Mouse (Mus musculus) heart, embryonic 10.5 days (tissue): ENCODE data around the gene Plxnd1. TPM values are rescaled to one million over a fixed set of nuclear protein-coding genes. Genes with fewer than 3 reads are reported as not detected.

Source experiments
- DNase-seq: peaks from one replicate; pipeline ENCODE4 v3.0.0-alpha.2; 2017; ENCODE audit warnings: low spot score
- H3K27ac ChIP-seq: fragments of 300-500 bp; sonication (generic); 2 replicates; pipeline ENCODE4 v1.5.1; 2016; ENCODE audit warnings: mild to moderate bottlenecking
- H3K27me3 ChIP-seq: fragments of 300-500 bp; sonication (generic); 2 replicates; pipeline ENCODE4 v1.6.1; 2016; ENCODE audit warnings: mild to moderate bottlenecking; ENCODE audit not compliant: poor library complexity, insufficient read depth, severe bottlenecking
- H3K36me3 ChIP-seq: fragments of 300-500 bp; sonication (generic); 2 replicates; pipeline ENCODE4 v1.6.1; 2016; ENCODE audit warnings: mild to moderate bottlenecking, moderate library complexity
- H3K4me1 ChIP-seq: fragments of 300-500 bp; sonication (generic); 2 replicates; pipeline ENCODE4 v1.6.1; 2016; ENCODE audit warnings: mild to moderate bottlenecking
- H3K4me3 ChIP-seq: fragments of 300-500 bp; sonication (generic); 2 replicates; pipeline ENCODE4 v1.5.1; 2016; ENCODE audit warnings: mild to moderate bottlenecking, moderate library complexity
- H3K9me3 ChIP-seq: fragments of 300-500 bp; sonication (generic); 2 replicates; pipeline ENCODE4 v1.6.1; 2016; ENCODE audit warnings: mild to moderate bottlenecking, moderate library complexity
- whole genome bisulfite sequencing: fragments of 180-500 bp; shearing (Covaris S2); methylation state at CpG from one replicate; pipeline ENCODE4 v1.1.7; 2016; 5-methylcytosine and 5-hydroxymethylcytosine counted together
- polyA plus RNA-seq: library from polyadenylated mRNA; unstranded; fragments of >200 nt; fragmentation: Nextera tagmentation; extraction: Ambion mirVana; gene quantifications from 2 replicates; pipeline ENCODE4 v1.2.1, GENCODE M21; 2016

Plxnd1 gene
- polyA plus RNA-seq = 42.9 and 61.7 TPM in 2 replicates

DNA sequence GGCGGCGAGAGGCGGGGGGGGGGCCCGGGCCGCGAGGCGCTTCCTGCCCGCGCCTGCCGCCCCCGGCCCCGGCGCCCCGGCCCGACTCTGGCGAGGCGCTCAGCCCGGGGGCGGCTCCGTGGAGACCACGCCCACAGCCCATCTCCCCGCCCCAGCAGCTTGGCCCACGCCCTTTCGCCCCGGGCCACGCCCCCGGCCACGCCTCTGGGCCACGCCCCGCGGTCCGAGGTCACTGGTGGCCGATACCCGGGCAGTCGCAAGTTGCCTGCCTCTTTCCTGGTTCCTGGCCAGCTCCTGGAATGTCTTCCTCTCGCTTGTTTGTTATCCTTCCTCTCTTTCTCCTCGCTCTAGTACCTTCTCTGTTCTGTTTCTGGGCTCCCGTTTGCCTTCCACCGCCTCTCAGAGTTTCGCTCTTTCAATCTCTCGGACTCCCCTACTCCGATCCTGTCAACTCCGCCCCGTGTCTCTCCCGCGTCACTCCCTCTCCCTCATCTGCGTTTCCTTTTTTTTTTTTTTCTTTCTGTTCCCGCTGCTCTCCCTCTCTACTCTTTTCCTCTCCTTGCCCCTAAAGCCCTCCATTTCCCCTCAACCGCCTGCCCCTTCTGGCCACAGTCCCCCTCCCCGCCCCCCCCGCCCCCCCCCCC is at the start of gene Plxnd1:
Gene Plxnd1, minus strand, starts transcription at position 129 of the 644 bp plus-strand sequence.
- H3K27ac ChIP-seq = peak within 1 kb of the TSS; percentile 82
- peak within 1 kb of the TSS; percentile 63 for H3K4me3 ChIP-seq
- peaks cover 85% of the 10 kb centered on the region for H3K4me1 ChIP-seq
- no peaks in the 10 kb centered on the region for H3K9me3 ChIP-seq
- H3K27me3 ChIP-seq = peaks cover 48% of the 10 kb centered on the region
- WGBS = 2% methylated on average over 46 of the region's 51 CpGs
- H3K36me3 ChIP-seq = peaks cover 10% of the 10 kb centered on the region; the same call in 1 of the 2 replicates
- DNase-seq = peak; percentile 95

DNA sequence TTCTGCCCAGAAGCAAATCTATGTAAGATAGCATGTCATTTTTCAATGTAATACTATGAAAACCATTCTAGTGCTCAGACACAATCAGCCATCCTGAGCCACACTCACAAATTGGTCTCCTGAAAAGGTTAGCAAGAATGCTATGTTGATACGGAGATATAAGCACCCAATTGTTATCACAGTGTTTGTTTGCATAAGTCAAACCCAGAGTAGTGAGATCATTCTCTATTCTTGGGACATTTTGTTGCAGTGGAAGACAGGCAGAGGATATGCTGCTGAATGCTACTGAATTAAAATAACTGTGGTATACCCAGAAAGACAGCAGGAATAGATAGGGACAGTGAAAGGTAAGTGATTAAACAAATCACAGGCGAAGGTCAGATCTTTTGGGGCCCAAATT is 49.2 kb upstream of the Plxnd1 start:
- DNase-seq = no peak
- peaks cover 15% of the 10 kb centered on the region; the same call in 1 of the 2 replicates for H3K4me1 ChIP-seq
- H3K27ac ChIP-seq = no peak overlapping the region
- no peak overlapping the region for H3K4me3 ChIP-seq
- peaks cover 9% of the 10 kb centered on the region for H3K36me3 ChIP-seq
- H3K27me3 ChIP-seq = no peaks in the 10 kb centered on the region
- H3K9me3 ChIP-seq = peaks cover 3% of the 10 kb centered on the region
- 49% methylated on average over 2 of the region's 2 CpGs for WGBS

DNA sequence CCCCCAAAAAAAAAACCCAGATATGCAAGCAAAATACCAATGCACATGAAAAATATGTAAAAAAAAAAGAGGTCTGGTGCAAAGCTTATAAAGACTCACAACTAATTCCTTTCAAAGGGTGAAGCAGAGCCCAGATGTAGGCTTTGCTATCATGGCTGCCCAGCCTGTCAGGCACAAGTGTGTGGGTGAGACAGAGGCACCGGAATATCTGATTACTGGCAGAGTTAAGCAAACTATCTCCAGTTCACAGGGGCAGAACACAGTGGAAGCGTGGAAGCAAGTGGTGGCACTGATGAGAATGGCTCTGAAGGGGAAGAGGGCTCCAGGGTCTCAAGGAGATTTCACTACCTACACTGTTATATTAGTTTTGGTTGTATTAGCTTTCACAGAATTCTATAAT is 43.4 kb upstream of the Plxnd1 start:
- 52% methylated on average over 2 of the region's 2 CpGs for WGBS
- no peak for DNase-seq
- Histone ChIP-seq H3K36me3 (peaks cover 6% of the 10 kb centered on the region), H3K27ac (no peak overlapping the region), H3K27me3 (no peaks in the 10 kb centered on the region), H3K4me3 (no peak overlapping the region), H3K4me1 (peaks cover 4% of the 10 kb centered on the region; the same call in 1 of the 2 replicates), H3K9me3 (peaks cover 3% of the 10 kb centered on the region)

DNA sequence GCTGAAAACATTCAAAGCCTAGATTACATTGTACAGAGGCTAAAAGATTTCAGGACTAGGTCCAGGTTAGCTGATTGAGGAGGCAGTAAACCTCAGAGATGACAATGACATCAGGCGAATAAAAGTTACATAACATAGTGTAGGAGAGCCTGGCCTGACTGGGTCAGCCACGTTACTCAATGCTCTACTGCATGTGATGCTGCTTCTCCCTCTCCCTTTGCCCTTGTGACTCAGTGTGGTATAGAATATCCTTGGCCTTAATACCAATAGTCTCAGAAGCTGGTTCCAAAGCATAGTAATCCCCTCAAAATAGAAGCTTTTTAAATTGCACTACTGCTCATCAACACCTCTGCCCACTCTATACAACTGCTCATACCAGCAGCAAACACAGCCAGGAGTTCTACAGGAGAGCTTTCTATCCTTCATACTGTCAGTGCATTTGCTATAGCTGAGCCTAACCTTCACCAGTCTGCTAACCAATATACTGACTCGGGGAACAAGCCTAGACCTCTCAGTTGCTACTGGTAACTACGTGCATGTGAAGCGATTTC is 42.6 kb upstream of the Plxnd1 start:
- WGBS = 85% methylated on average over 5 of the region's 5 CpGs
- no peak for DNase-seq
- Histone ChIP-seq H3K9me3 (no peaks in the 10 kb centered on the region), H3K27me3 (no peaks in the 10 kb centered on the region), H3K4me1 (peaks cover 4% of the 10 kb centered on the region; the same call in 1 of the 2 replicates), H3K27ac (no peak overlapping the region), H3K36me3 (no peaks in the 10 kb centered on the region), H3K4me3 (no peak overlapping the region)

DNA sequence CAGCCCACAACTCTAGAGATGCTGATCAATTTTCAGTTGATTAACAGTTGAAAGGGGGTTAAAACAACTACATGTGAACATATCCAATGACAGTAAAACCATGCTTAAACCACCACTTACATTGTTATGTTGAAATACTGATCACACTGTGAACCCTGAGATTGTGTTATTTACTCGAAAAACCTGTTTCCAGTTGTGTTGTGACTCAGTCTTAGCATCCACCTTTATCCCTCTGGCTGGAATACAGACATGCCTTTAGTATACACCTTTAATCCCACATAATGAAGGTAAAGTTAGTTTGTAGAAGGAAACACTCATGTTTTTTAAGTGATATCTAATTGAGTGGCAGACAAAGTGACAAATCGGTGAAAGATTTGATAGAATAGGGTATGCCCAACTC is 41.8 kb upstream of the Plxnd1 start:
- Histone ChIP-seq H3K4me3 (no peak overlapping the region), H3K36me3 (no peaks in the 10 kb centered on the region), H3K9me3 (no peaks in the 10 kb centered on the region), H3K27ac (no peak overlapping the region), H3K4me1 (peaks cover 4% of the 10 kb centered on the region; the same call in 1 of the 2 replicates), H3K27me3 (no peaks in the 10 kb centered on the region)
- no peak for DNase-seq
- 89% methylated on average over 2 of the region's 2 CpGs for WGBS

DNA sequence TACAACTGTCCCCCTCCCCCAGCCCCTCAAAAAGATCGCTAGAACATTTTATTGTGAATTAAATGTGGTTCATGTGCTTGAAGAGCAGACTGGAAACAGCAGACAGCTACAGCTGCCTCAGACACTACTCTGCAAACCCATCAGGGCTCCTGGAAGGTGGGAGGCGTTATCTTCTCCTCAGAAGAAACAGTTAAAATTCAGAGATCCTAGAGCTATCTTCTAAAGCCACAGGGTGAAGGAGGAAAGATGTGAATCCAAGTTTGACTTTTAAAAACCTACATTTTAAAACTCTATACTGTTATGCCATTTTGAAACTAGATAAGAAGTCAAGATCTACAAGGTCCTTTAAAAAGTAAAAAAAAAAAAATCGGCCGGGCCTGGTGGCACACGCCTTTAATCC is 36.2 kb upstream of the Plxnd1 start:
- H3K9me3 ChIP-seq = no peaks in the 10 kb centered on the region
- H3K27ac ChIP-seq = no peak overlapping the region
- H3K4me1 ChIP-seq = no peaks in the 10 kb centered on the region
- H3K36me3 ChIP-seq = peaks cover 15% of the 10 kb centered on the region; the same call in 1 of the 2 replicates
- no peak for DNase-seq
- no peak overlapping the region for H3K4me3 ChIP-seq
- H3K27me3 ChIP-seq = no peaks in the 10 kb centered on the region
- WGBS = 88% methylated on average over 5 of the region's 5 CpGs

DNA sequence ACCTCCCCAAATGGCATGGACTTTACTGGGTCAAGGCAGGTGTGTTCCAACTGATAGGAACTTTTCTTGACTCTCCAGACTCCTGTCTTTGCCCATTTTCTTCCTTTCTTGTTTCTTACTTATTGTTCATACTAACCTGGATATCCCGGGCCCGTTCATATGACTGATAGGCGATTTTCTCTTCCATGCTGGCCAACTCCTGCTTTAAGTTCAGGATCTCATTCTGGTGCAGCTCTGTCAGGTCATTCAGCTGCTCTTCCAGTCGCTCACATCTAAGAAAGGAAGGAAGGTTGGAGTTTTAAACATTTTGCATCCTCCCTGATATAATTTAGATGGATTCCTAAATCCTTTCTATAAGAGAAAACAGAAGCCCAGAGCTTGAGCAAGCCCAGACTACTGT is 29.9 kb upstream of the Plxnd1 start:
- H3K27me3 ChIP-seq = no peaks in the 10 kb centered on the region
- H3K4me3 ChIP-seq = no peak overlapping the region
- 87% methylated on average over 4 of the region's 4 CpGs for WGBS
- peaks cover 52% of the 10 kb centered on the region for H3K36me3 ChIP-seq
- H3K9me3 ChIP-seq = peaks cover 8% of the 10 kb centered on the region
- no peak overlapping the region for H3K27ac ChIP-seq
- H3K4me1 ChIP-seq = no peaks in the 10 kb centered on the region
- no peak for DNase-seq

DNA sequence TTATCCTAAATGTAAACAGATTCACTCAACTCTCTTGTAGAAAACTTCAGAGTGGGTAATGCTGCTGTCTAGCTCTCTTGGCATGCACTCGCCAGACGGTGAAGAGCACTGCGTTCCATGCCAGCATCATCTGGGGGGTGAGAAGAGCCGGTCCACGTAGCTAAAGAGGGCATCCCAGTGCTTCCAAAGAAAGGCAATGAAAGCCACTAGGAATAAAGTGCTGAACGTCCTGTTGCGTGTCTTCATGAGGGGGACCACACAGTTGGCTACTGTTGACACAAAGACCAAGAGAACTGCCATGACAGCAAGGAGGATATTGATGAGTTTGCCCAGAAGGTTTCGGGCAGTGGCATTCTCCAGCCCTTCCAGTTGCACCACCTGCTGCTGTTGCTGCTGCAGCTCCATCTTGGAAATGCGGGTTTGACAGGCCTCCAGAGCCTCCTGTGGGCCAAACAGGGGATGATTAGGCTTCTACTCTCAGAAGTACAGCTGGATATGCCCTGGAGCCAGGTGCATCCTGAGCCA is 27.2 kb upstream of the Plxnd1 start:
- no peak for DNase-seq
- peaks cover 37% of the 10 kb centered on the region for H3K36me3 ChIP-seq
- peaks cover 8% of the 10 kb centered on the region for H3K9me3 ChIP-seq
- H3K4me3 ChIP-seq = no peak overlapping the region
- no peaks in the 10 kb centered on the region for H3K27me3 ChIP-seq
- H3K27ac ChIP-seq = no peak overlapping the region
- WGBS = 82% methylated on average over 9 of the region's 9 CpGs
- H3K4me1 ChIP-seq = no peaks in the 10 kb centered on the region

DNA sequence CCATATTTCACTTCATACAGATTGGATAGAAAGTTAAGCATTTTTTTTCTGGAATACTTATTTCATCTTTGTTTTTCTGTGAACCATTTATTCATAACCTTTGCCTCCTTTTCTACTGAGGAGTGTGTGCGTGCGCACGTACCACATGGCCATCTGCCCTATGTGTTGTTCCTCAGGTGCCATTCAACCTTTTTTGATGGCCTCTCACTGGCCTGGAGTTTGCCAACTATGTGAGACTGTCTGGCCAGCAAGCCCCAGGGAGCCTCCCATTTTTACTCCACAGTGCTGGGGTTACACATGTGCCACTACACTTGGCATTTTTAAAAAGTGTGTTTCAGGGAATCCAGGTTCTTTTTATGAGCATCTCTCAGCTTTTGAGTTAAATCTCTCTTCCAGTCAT is 21.1 kb upstream of the Plxnd1 start:
- 90% methylated on average over 3 of the region's 3 CpGs for WGBS
- H3K9me3 ChIP-seq = no peaks in the 10 kb centered on the region
- H3K27ac ChIP-seq = no peak overlapping the region
- H3K27me3 ChIP-seq = no peaks in the 10 kb centered on the region
- no peaks in the 10 kb centered on the region for H3K4me1 ChIP-seq
- no peak overlapping the region for H3K4me3 ChIP-seq
- peaks cover 11% of the 10 kb centered on the region; the same call in 1 of the 2 replicates for H3K36me3 ChIP-seq
- no peak for DNase-seq

DNA sequence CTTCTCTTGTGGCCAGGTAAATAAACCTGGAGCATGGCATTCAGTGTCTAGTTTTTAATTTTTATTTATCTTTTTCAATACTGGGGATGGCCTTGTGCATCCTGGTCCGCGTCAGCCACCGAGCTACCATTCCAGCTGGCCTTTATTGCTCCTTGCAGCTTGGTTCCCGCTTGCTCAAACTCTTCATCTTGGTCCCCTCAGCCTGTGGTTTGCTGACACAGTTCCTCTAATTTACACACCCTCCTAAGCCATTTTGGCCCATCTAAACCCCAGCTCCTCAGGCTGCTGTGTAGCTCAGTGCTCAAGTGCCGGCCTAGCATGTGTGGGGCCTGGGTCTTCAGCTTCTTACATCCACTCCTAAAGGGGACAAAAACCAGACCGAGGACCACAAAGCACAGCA is 19.3 kb upstream of the Plxnd1 start:
- Histone ChIP-seq H3K4me3 (no peak overlapping the region), H3K36me3 (no peaks in the 10 kb centered on the region), H3K4me1 (0 out of 2 replicates have a peak, but pooled peaks cover 2% of the 10 kb centered on the region), H3K9me3 (no peaks in the 10 kb centered on the region), H3K27me3 (no peaks in the 10 kb centered on the region), H3K27ac (no peak overlapping the region)
- no peak for DNase-seq
- WGBS = 82% methylated on average over 6 of the region's 6 CpGs

DNA sequence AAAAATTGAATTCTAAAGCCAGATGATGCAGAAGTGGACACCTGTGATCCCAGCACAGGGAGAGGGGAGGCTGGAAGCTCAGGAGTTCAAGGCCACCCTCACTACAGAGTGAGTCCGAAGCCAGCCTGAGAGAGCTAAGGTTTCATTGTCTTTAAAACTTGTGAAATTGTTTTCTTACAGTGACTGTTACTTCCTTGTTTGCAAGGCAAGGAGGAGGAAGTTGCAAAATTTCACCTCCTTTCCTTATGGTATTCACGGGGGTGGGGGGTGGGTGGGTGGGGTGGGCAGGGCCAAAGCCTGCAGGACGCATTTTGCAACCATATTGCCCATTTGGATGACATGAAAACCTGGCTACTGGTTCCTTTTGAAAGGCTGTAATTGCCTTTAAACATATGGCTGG is 18.9 kb upstream of the Plxnd1 start:
- no peak for DNase-seq
- Histone ChIP-seq H3K27me3 (no peaks in the 10 kb centered on the region), H3K27ac (no peak overlapping the region), H3K4me3 (no peak overlapping the region), H3K9me3 (no peaks in the 10 kb centered on the region), H3K4me1 (0 out of 2 replicates have a peak, but pooled peaks cover 2% of the 10 kb centered on the region), H3K36me3 (no peaks in the 10 kb centered on the region)
- 60% methylated on average over 3 of the region's 3 CpGs for WGBS

DNA sequence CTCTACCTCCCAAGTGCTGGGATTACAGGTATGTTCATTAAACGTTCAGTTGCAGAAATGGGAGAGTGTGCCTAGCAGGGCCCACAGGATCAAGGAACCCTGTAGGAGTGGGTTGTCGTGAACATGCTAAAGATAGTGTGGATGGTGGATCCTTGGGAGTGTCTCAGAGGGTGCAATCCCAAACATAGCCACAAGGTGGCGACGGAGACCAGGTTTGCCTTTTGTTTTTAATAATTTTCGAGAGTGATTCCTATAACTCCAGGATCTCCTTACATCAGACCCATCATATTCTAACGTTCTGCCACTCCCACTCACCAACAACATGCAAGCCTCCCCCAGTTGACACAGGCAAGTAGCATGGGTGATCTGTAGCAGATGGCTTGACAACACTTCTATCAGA is 15.7 kb upstream of the Plxnd1 start:
- peaks cover 29% of the 10 kb centered on the region for H3K4me1 ChIP-seq
- no peaks in the 10 kb centered on the region for H3K36me3 ChIP-seq
- DNase-seq = no peak
- H3K9me3 ChIP-seq = no peaks in the 10 kb centered on the region
- no peak overlapping the region for H3K4me3 ChIP-seq
- 5% methylated on average over 6 of the region's 6 CpGs for WGBS
- H3K27ac ChIP-seq = no peak overlapping the region
- H3K27me3 ChIP-seq = no peaks in the 10 kb centered on the region

DNA sequence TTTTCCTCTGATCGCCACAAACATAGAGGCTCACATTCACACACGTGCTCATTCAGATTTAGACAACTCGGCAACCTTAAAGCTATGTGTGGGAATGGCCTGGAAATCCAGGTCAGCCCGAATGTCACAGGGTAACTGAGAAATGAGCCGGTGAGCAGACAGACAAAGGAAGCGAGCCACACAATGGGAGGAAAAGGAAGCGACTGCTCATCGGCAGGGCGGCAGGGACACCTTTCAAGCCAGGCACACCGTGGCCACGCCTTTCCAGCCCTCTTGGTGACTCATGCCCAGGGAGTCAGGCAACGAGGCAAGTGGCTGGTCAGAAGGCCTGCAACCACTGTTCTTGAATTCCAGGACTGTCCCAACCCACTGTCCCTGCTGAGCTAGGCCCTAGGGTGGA is 14.6 kb upstream of the Plxnd1 start:
- 55% methylated on average over 12 of the region's 12 CpGs for WGBS
- DNase-seq = no peak
- H3K27ac ChIP-seq = no peak overlapping the region; the same call in 1 of the 2 replicates

More for the DNA sequence above, 14.6 kb upstream of the Plxnd1 start:
- no peaks in the 10 kb centered on the region for H3K9me3 ChIP-seq
- H3K36me3 ChIP-seq = no peaks in the 10 kb centered on the region
- no peak overlapping the region for H3K4me3 ChIP-seq
- peaks cover 40% of the 10 kb centered on the region for H3K4me1 ChIP-seq
- no peaks in the 10 kb centered on the region for H3K27me3 ChIP-seq
